Mouse (Mus musculus): ENCODE data around the gene Anxa1. TPM values are rescaled to one million over a fixed set of nuclear protein-coding genes. Genes with fewer than 3 reads are reported as not detected.

The Anxa1 gene
- 0.21 TPM in 1 of 2 replicates, not detected in the other for polyA plus RNA-seq (2012; ENCODE audit: low replicate concordance)

DNA sequence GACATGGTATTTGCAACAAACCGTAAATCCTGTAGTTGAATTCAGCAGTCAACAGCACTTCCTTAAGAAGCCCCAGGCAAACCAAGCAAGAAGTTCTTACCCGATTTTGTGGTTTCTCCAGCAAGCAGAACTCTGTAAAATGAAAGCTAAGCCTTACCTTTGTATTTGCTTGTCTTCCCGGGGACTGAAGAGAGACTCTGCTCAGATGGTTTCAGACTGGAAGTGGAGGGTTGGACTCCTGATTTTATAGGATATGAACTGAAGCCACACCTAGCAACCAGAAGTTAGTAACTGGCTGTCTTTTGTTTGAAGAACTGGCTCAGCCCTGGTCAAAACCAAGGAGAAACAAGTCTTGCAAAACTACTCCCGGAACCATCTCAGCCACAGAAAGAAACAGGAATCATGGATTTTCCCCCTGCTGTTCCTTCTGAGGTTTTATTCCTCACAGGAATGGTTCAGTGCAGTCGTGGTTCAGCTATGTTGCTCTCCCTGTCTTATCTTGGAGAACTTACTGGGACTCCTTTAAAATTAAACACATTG, at the start of gene Anxa1:
Gene Anxa1, minus strand, starts transcription at position 490 of the 540 bp plus-strand sequence.

Other genes with a start within 250 kb of the Anxa1 start
- 0.56 and 3.3 TPM in 2 replicates for gene Aldh1a1, start 101.8 kb upstream of the Anxa1 start, polyA plus RNA-seq (2012; ENCODE audit: low replicate concordance)

All from leukemia stem cell, adult 10-12 weeks (primary cell).